Mouse (Mus musculus) intestine, postnatal 0 days (tissue): ENCODE results near the gene Tk1. TPM values are rescaled to one million over a fixed set of nuclear protein-coding genes. Genes with fewer than 3 reads are reported as not detected.
"Not testable (repeated sequence)": the region's sequence is repeated elsewhere in the genome, so short reads cannot be mapped to it uniquely, and the experiment has no call there.

Experiments
- ATAC-seq: fragments of 200-750 bp; cut with Nextera tagmentation; 2 replicates; pipeline ENCODE4 v1.8.0; 2017; ENCODE audit warnings: mild to moderate bottlenecking, moderate TSS enrichment, moderate library complexity
- H3K27ac ChIP-seq: fragments of 300-500 bp; sonication (generic); 2 replicates; pipeline ENCODE4 v1.5.1; 2014; ENCODE audit warnings: mild to moderate bottlenecking, low read depth, low read length, moderate library complexity
- H3K27me3 ChIP-seq: fragments of 300-500 bp; sonication (generic); replicated peaks from 2 replicates; pipeline ENCODE4 v1.6.1; 2014; ENCODE audit warnings: low read length, mixed read lengths; ENCODE audit not compliant: control insufficient read depth, insufficient read depth
- H3K36me3 ChIP-seq: fragments of 300-500 bp; sonication (generic); 2 replicates; pipeline ENCODE4 v1.6.1; 2014; ENCODE audit warnings: mild to moderate bottlenecking, moderate library complexity; ENCODE audit not compliant: control insufficient read depth, insufficient read depth
- H3K4me1 ChIP-seq: fragments of 300-500 bp; sonication (generic); replicated peaks from 2 replicates; pipeline ENCODE4 v1.6.1; 2014; ENCODE audit warnings: antibody characterized with exemption, low read length, mixed read lengths; ENCODE audit not compliant: control insufficient read depth, insufficient read depth
- H3K4me2 ChIP-seq: fragments of 300-500 bp; sonication (generic); replicated peaks from 2 replicates; pipeline ENCODE4 v1.6.1; 2014; ENCODE audit warnings: low read depth, mild to moderate bottlenecking, moderate library complexity
- H3K4me3 ChIP-seq: fragments of 300-500 bp; sonication (generic); 2 replicates; pipeline ENCODE4 v1.5.1; 2014; ENCODE audit warnings: low read depth, low read length
- H3K9ac ChIP-seq: fragments of 300-500 bp; sonication (generic); 2 replicates; pipeline ENCODE4 v1.6.1; 2014; ENCODE audit warnings: mild to moderate bottlenecking, low read depth, low read length
- H3K9me3 ChIP-seq: fragments of 300-500 bp; sonication (generic); 2 replicates; pipeline ENCODE4 v1.6.1; 2016; ENCODE audit warnings: mixed run types; ENCODE audit not compliant: control insufficient read depth
- CTCF ChIP-seq: sonication (generic); IDR thresholded peaks from 2 replicates; pipeline ENCODE4 v1.5.1; 2016; ENCODE audit warnings: low read depth, mild to moderate bottlenecking, control low read depth, antibody characterized with exemption, moderate library complexity
- WGBS: fragments of 180-500 bp; shearing (Covaris S2); extraction: QIAGEN DNeasy Blood & Tissue Kit; methylation state at CpG from one replicate; pipeline ENCODE4 v1.1.7; 2014; 5-methylcytosine and 5-hydroxymethylcytosine counted together
- polyA plus RNA-seq: library from polyadenylated mRNA; unstranded; fragments of >200 nt; fragmentation: Nextera tagmentation; extraction: Ambion mirVana; gene quantifications from 2 replicates; pipeline ENCODE4 v1.2.1, GENCODE M21; 2015

Gene Tk1
- polyA plus RNA-seq, 1 experiment from 2014 or later, result 44.8 TPM

DNA sequence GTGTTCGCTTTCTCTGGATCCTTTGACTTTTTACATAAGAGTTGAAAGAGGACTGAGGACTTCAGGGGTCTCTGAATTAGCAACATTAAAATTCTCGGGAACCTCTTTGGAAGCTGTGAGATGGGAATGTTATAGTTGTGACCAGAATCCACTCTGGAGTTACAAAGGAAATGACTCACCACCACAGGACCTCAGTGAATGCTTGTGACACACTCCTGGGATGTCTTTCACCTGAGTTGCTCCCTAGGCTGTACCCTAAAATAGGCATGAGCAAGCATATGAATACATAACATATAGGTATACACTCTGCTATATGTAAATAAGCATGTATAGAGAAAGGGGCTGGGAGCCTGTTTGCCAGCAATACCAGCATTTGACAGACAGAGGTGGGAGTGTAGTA is 17.5 kb upstream of the Tk1 start:
- Histone ChIP-seq H3K27me3 (no peaks in the 10 kb centered on the region), H3K4me1 (peaks cover 6% of the 10 kb centered on the region; the same call in 1 of the 2 replicates), H3K36me3 (no peaks in the 10 kb centered on the region), H3K4me3 (no peak overlapping the region), H3K9me3 (no peaks in the 10 kb centered on the region), H3K9ac (no peak overlapping the region), H3K27ac (no peak overlapping the region), H3K4me2 (no peak overlapping the region)
- ATAC-seq, result no peak
- no peak for TF ChIP-seq CTCF
- 90% methylated on average over 2 of the region's 2 CpGs for WGBS

DNA sequence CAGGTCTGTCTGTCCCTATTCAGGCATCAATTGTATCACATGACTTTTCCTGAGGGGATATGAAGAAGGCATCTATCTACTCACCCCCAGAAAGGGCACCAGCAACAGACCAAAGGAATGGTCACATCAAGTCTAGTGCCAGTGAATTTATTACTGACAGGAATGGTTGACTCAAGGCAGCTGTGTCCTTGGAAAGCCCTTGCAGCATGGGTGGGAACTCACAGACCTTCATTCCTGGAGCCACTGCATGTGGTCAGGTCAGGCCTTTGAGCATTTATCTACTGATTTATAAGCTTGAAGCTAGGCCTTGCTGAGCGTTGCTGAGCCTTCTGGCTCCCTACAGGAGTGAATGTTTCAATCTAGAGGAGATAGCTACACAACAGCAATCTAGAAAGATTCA is 15.0 kb upstream of the Tk1 start:
- 36% methylated on average over 1 of the region's 1 CpGs for WGBS
- ATAC-seq, result no peak
- no peak overlapping the region for H3K4me2 ChIP-seq
- TF ChIP-seq CTCF, result no peak
- H3K27me3 ChIP-seq, result no peaks in the 10 kb centered on the region
- H3K27ac ChIP-seq, result no peak overlapping the region
- H3K9me3 ChIP-seq, result no peaks in the 10 kb centered on the region
- no peak overlapping the region for H3K4me3 ChIP-seq
- H3K36me3 ChIP-seq, result no peaks in the 10 kb centered on the region
- H3K9ac ChIP-seq, result no peak overlapping the region
- H3K4me1 ChIP-seq, result 0 out of 2 replicates have a peak, but pooled peaks cover 10% of the 10 kb centered on the region

DNA sequence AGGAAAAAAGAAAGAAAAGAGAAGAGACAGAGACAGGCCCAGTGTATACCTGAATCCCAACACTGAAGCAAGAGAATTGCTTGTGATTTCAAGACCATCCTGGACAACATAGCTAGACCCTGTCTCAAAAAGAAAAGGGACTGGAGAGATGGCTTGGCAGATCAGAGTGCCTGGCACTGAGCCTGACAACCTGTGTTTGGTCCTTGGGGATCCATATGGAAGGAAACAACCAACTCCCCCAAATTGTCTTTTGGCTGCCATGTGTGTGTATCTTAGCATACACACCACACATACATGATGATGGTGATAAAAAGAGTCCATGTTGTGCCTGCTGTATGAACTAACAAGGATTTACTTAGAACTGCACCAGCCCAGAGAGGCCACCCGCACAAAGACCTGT is 13.1 kb upstream of the Tk1 start:
- H3K27ac ChIP-seq, result peak overlapping the region; percentile 75
- H3K9ac ChIP-seq, result no peak overlapping the region
- H3K4me1 ChIP-seq, result 0 out of 2 replicates have a peak, but pooled peaks cover 13% of the 10 kb centered on the region
- TF ChIP-seq CTCF, result no peak
- H3K9me3 ChIP-seq, result no peaks in the 10 kb centered on the region
- H3K27me3 ChIP-seq, result no peaks in the 10 kb centered on the region
- no peaks in the 10 kb centered on the region for H3K36me3 ChIP-seq
- no peak overlapping the region for H3K4me2 ChIP-seq
- WGBS, result 57% methylated on average over 1 of the region's 1 CpGs
- ATAC-seq, result no peak
- H3K4me3 ChIP-seq, result no peak overlapping the region

DNA sequence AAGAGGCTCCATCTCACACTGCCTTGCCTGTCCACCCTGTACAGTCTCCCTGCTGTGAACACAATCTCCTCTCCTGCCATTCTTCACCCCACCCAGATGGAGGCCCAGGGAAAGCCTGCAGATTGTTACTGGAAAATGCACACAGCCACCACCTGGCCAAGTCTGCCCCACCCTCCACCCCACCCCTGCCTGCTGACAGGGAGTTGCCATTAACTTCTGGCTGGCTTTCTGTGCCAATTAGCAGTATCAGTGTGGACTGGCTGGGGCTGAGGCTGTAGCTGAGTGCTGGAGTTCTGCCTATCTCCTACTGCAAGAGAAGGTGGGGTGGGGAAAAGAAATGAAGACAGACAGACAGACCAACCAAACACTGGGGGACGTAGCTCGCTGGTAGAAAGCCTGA is 12.7 kb upstream of the Tk1 start:
- peak overlapping the region; percentile 75 for H3K27ac ChIP-seq
- no peaks in the 10 kb centered on the region for H3K9me3 ChIP-seq
- no peak overlapping the region; the same call in 1 of the 2 replicates for H3K4me2 ChIP-seq
- no peaks in the 10 kb centered on the region for H3K36me3 ChIP-seq
- peaks cover 16% of the 10 kb centered on the region; the same call in 1 of the 2 replicates for H3K4me1 ChIP-seq
- ATAC-seq, result peak; percentile 71
- TF ChIP-seq CTCF, result peak; percentile 31
- H3K4me3 ChIP-seq, result no peak overlapping the region
- no peak overlapping the region for H3K9ac ChIP-seq
- 21% methylated on average over 2 of the region's 2 CpGs for WGBS
- no peaks in the 10 kb centered on the region for H3K27me3 ChIP-seq

DNA sequence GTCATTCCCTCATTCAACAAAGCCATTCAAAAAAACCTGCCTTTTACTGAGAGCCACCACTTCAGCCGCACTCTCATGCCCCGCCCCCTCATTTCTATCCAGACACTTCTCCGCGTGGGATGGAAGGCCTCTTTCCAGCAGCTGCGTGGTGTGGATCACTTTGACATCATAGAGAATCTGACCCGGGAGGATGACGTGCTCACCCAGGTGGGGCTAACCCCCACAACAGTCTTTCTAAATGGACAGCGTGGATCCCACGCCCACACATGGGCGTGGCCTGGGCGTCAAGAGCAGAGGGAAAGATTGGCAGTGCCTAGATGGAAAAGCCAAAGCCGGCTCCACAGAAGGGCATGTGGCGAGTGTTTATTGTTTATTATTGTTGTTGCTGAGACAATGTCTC is 10.4 kb upstream of the Tk1 start:
- ATAC-seq, result no peak
- 28% methylated on average over 13 of the region's 13 CpGs for WGBS

DNA sequence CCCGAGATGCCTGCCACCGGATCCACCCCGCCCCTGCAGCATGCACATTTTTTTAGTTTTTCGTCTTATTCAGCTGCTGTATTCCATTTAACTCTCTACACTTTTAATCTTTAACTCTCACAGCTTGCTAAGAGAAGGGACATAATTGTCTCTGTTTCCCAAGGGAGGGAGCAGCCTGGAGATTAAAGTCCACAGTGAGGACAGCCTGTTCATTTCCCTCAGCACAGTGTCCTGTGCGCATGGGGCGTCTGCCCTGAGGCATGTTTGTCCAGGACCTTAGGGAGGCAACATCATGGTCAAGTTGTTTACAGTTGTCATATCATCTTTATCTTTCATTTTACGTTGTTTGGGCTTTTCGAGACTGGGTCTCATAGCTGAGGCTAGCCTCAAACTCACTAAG is 8.2 kb upstream of the Tk1 start:
- WGBS, result 47% methylated on average over 8 of the region's 8 CpGs
- Histone ChIP-seq H3K4me3 (no peak overlapping the region), H3K4me1 (peaks cover 20% of the 10 kb centered on the region; the same call in 1 of the 2 replicates), H3K27ac (peak overlapping the region; percentile 70), H3K9ac (no peak overlapping the region), H3K9me3 (no peaks in the 10 kb centered on the region), H3K4me2 (peak overlapping the region; percentile 45), H3K27me3 (no peaks in the 10 kb centered on the region), H3K36me3 (no peaks in the 10 kb centered on the region)
- peak; percentile 30; the same call in 1 of the 2 replicates for ATAC-seq
- no peak for TF ChIP-seq CTCF

More for the DNA sequence above, 10.4 kb upstream of the Tk1 start:
- H3K9me3 ChIP-seq, result no peaks in the 10 kb centered on the region
- TF ChIP-seq CTCF, result no peak
- no peak overlapping the region for H3K9ac ChIP-seq
- no peaks in the 10 kb centered on the region for H3K36me3 ChIP-seq
- no peaks in the 10 kb centered on the region for H3K27me3 ChIP-seq
- peaks cover 16% of the 10 kb centered on the region; the same call in 1 of the 2 replicates for H3K4me1 ChIP-seq
- H3K27ac ChIP-seq, result no peak overlapping the region
- H3K4me3 ChIP-seq, result no peak overlapping the region
- peak overlapping the region; percentile 38; the same call in 1 of the 2 replicates for H3K4me2 ChIP-seq

DNA sequence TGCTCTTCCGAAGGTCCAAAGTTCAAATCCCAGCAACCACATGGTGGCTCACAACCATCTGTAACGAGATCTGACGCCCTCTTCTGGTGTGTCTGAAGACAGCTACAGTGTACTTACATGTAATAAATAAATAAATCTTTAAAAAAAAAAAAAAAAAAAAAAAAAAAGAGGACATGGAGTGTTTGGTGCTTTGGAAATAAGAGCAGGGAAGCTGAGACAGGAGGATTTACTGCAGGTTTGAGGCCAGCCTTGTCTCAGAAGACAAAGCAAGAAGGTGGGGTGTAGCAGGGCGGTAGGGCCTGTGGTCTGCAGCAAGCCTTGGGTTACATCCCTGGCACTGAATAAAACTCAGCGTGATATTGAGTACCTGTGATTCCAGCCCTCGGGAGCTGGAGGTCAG is 7.6 kb upstream of the Tk1 start:
- not testable (repeated sequence) for ATAC-seq, H3K4me3 ChIP-seq, H3K27me3 ChIP-seq, H3K36me3 ChIP-seq, H3K9ac ChIP-seq, H3K9me3 ChIP-seq
- Histone ChIP-seq H3K27ac (peak overlapping the region; percentile 70; the same call in 1 of the 2 replicates), H3K4me2 (peak overlapping the region; percentile 45; the same call in 1 of the 2 replicates), H3K4me1 (peaks cover 18% of the 10 kb centered on the region; the same call in 1 of the 2 replicates)
- WGBS, result 71% methylated on average over 4 of the region's 6 CpGs
